Mouse (Mus musculus) kidney, adult 2 months (tissue): Measurements from ENCODE around the gene 4930544G11Rik. TPM values are rescaled to one million over a fixed set of nuclear protein-coding genes. Genes with fewer than 3 reads are reported as not detected.

Experiments
- DNase-seq: peaks from one replicate; pipeline ENCODE4 v3.0.0; 2021
- H3K27ac ChIP-seq: fragments of 200-500 bp; 2 replicates; pipeline ENCODE4 v1.5.1; 2012; ENCODE audit warnings: low read depth, low read length, control low read depth, inconsistent platforms; ENCODE audit not compliant: insufficient read depth
- H3K27me3 ChIP-seq: fragments of 200-500 bp; replicated peaks from 2 replicates; pipeline ENCODE4 v1.6.1; 2012; ENCODE audit warnings: mild to moderate bottlenecking, moderate library complexity, low read length, inconsistent platforms; ENCODE audit not compliant: control insufficient read depth, insufficient read depth
- H3K36me3 ChIP-seq: fragments of 200-500 bp; 2 replicates; pipeline ENCODE4 v1.6.1; 2012; ENCODE audit warnings: mild to moderate bottlenecking, moderate library complexity, low read length, inconsistent platforms; ENCODE audit not compliant: control insufficient read depth, insufficient read depth
- H3K4me1 ChIP-seq: fragments of 200-500 bp; 2 replicates; pipeline ENCODE4 v1.6.1; 2011; ENCODE audit warnings: low read length; ENCODE audit not compliant: control insufficient read depth, insufficient read depth
- H3K4me3 ChIP-seq: fragments of 200-500 bp; 2 replicates; pipeline ENCODE4 v1.5.1; 2011; ENCODE audit warnings: mild to moderate bottlenecking, low read depth, low read length, control low read depth; ENCODE audit not compliant: insufficient read depth
- CTCF ChIP-seq: fragments of 200-500 bp; conservative IDR thresholded peaks from 2 replicates; pipeline ENCODE4 v1.5.1; 2011; ENCODE audit warnings: low read depth, mild to moderate bottlenecking, control low read depth, low read length, moderate library complexity, mixed read lengths; ENCODE audit not compliant: insufficient read depth, insufficient read length
- POLR2A ChIP-seq: fragments of 200-500 bp; IDR thresholded peaks from one replicate; pipeline ENCODE4 v1.6.1; 2011; ENCODE audit warnings: low read depth, low read length, control low read depth
- WGBS: fragments of 180-500 bp; shearing (Covaris S2); methylation state at CpG from one replicate; pipeline ENCODE4 v1.1.7; 2018; 5-methylcytosine and 5-hydroxymethylcytosine counted together
- polyA plus RNA-seq: library from polyadenylated mRNA; depleted of rRNA; stranded (reverse); fragments of >200 nt; gene quantifications from 2 replicates; pipeline ENCODE4 v1.2.3, GENCODE M21; 2012; rRNA removed

4930544G11Rik gene
- 0.05 TPM in 1 of 2 replicates, not detected in the other for polyA plus RNA-seq

DNA sequence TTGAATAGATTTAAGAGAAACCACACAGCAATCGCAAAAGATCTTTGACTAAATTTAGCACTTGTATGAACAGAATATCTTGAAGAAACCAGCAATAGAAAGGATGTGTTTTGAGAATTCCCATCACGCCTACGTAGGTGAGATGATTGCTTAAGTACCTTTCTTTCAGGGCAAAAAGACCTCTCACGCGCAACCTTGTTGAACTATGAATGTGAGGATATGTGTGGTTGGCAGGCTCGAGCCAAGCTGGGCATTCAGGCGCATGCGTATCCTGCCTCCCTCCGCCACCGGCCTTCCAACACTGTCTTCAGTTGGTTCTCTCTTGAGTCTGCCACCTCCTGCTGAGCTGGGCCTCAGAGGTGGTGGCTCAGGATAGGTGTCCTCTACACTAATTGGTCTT lies at the start of gene 4930544G11Rik:
Gene 4930544G11Rik, plus strand, starts transcription at position 301 of the 400 bp plus-strand sequence.
- no peaks in the 10 kb centered on the region for H3K27me3 ChIP-seq
- H3K4me1 ChIP-seq = no peaks in the 10 kb centered on the region
- TF ChIP-seq CTCF (no peak), POLR2A (no peak)
- H3K27ac ChIP-seq = no peak within 1 kb of the TSS
- no peaks in the 10 kb centered on the region for H3K36me3 ChIP-seq
- no peak for DNase-seq
- 97% methylated on average over 10 of the region's 10 CpGs for WGBS
- H3K4me3 ChIP-seq = no peak within 1 kb of the TSS

DNA sequence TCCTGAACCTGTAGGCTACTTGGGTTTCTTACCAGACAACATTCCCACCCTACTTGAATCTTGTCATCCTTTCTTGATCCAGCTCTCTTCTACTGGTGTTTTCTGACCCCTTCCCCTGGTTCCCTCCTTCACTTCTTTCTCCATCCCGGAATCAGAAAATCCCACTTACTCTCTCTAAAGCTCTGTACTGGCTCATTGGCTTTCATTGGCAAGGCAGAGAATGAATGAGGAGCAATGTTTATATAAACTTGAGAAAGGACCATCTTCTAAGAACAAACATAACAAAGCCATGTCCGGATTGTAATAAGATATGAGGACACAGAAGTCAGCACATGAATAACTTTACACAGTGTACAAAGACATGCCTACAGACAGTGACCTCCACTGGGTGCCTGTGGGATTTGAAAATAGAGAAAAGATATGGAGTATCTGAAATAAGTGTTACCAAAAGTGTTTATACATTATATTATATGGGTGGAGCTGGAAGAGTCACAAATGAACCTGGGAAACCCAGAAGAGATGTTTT lies 45.7 kb upstream of the 4930544G11Rik start:
- Histone ChIP-seq H3K27ac (no peak overlapping the region), H3K36me3 (no peaks in the 10 kb centered on the region), H3K4me1 (no peaks in the 10 kb centered on the region), H3K27me3 (no peaks in the 10 kb centered on the region), H3K4me3 (no peak overlapping the region)
- no peak for DNase-seq
- 60% methylated on average over 2 of the region's 2 CpGs for WGBS
- TF ChIP-seq POLR2A (no peak), CTCF (no peak)

GRCm38 (mm10) chr6:65915421-65915820 lies 37.0 kb upstream of the 4930544G11Rik start:
- H3K4me1 ChIP-seq = no peaks in the 10 kb centered on the region
- no peak overlapping the region for H3K4me3 ChIP-seq
- H3K27ac ChIP-seq = no peak overlapping the region
- H3K27me3 ChIP-seq = no peaks in the 10 kb centered on the region
- no peak for DNase-seq
- TF ChIP-seq CTCF (no peak), POLR2A (no peak)
- no peaks in the 10 kb centered on the region; the same call in 1 of the 2 replicates for H3K36me3 ChIP-seq
- 94% methylated on average over 5 of the region's 5 CpGs for WGBS

DNA sequence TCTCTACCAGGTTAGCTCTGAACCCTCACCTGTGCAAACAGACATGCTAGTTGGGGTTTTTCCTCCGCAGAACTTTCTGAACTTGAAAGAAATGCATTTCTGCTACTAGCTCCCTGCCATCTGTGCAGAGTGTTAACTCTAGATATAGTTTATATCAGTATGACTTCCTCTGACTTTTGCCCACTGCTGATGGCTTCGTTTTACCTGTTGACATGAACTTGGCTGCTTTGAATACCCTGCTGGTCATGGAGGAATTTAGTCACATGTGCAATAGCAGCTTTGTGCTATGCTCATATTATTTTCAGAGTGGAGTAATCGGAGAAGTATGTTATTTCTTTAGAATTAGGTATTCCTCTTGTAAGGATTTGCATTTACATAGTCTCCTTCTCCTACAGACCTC lies 30.7 kb upstream of the 4930544G11Rik start:
- Histone ChIP-seq H3K4me1 (no peaks in the 10 kb centered on the region), H3K27me3 (no peaks in the 10 kb centered on the region), H3K27ac (no peak overlapping the region), H3K36me3 (no peaks in the 10 kb centered on the region), H3K4me3 (no peak overlapping the region)
- 85% methylated on average over 3 of the region's 3 CpGs for WGBS
- TF ChIP-seq CTCF = no peak
- no peak for TF ChIP-seq POLR2A
- no peak for DNase-seq

DNA sequence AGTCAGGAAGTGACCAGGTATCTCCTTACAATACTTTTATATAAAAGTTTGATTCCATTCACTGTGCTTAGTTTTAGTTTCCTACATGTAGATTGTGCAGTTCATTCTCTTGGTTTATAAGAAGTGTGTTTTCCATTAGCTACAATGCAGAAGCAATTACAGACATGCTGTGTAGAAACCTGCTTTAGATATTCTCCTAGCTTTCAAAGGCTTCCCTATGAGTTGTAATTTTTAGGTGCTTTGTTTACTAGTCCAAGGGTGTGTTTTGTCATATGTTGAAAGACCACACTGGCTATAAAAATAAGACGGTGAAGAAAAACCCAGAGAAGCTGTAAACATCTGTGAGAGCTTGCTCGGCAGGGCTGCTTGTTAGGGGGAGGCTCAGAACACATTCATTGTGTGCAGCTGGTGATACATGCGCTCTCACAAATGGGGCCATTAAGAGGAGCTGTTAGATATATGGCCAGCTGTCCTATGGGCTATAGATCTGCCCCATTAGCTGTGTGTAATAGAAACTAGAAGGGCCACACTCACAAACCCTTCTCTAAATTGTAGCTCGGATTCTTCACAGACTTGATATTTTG lies 28.8 kb upstream of the 4930544G11Rik start:
- DNase-seq = no peak
- WGBS = 72% methylated on average over 4 of the region's 4 CpGs
- H3K27ac ChIP-seq = no peak overlapping the region
- H3K27me3 ChIP-seq = no peaks in the 10 kb centered on the region
- H3K36me3 ChIP-seq = no peaks in the 10 kb centered on the region
- no peak overlapping the region for H3K4me3 ChIP-seq
- TF ChIP-seq POLR2A (no peak), CTCF (no peak)
- no peaks in the 10 kb centered on the region for H3K4me1 ChIP-seq

DNA sequence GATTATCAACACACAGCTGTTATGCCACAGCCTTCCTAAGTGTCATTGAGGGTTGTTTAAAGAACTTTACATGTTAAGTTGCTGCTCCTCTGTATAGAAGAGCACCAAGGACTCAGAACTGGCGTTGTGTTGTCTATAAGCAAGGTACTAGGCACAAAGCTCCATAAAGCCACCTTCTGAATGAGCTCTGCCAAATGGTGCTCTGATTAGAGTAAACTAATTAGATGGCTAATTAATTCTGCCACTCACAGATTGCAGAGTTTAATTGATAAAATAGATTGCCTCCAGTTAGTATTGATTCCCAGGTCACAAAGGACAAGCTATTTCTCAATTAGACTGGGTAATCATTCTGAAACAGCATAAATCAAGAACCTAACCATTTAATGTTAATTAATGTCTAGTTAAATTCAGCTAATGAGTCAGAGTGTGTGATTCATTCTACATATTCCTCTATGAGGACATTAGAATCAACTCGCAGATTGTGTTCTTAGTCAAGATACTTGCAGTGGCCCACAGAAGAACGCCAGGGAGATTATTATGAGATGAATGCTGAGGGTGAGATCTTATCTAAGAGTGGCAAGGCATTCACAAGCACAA lies 26.6 kb upstream of the 4930544G11Rik start:
- no peak overlapping the region for H3K27ac ChIP-seq

GRCm38 (mm10) chr6:65930523-65930922 lies 21.9 kb upstream of the 4930544G11Rik start:
- no peak overlapping the region for H3K27ac ChIP-seq
- H3K4me3 ChIP-seq = no peak overlapping the region
- TF ChIP-seq CTCF (no peak), POLR2A (no peak)
- peak; percentile 4 for DNase-seq
- 86% methylated on average over 1 of the region's 1 CpGs for WGBS
- no peaks in the 10 kb centered on the region for H3K27me3 ChIP-seq
- no peaks in the 10 kb centered on the region for H3K36me3 ChIP-seq
- no peaks in the 10 kb centered on the region for H3K4me1 ChIP-seq

More for the DNA sequence above, 26.6 kb upstream of the 4930544G11Rik start:
- WGBS = 86% methylated on average over 3 of the region's 3 CpGs
- no peak overlapping the region for H3K4me3 ChIP-seq
- H3K36me3 ChIP-seq = no peaks in the 10 kb centered on the region
- no peaks in the 10 kb centered on the region for H3K4me1 ChIP-seq
- H3K27me3 ChIP-seq = no peaks in the 10 kb centered on the region
- no peak for DNase-seq
- TF ChIP-seq CTCF (no peak), POLR2A (no peak)
